In genomic region chr7:19159411-19159810, GRCm38 (mm10) we compare ENCODE assay signal across 10 mouse cellular contexts. TPM values are rescaled to one million over a fixed set of nuclear protein-coding genes. Genes with fewer than 3 reads are reported as not detected.
A peak's percentile ranks its signal among the peaks of the same experiment; 100 is the strongest.
DNase-seq lines count a peak whose midpoint lies in the region; ATAC-seq and TF ChIP-seq lines count a peak whose summit lies in the region.
"Had no signal": no experiment of that assay in that cellular context is flagged by ENCODE, and none has a peak within 500 bp of the region (broad histone marks: within the 10 kb centered on the region; RNA-seq: fewer than 3 reads in every experiment).

No protein-coding gene starts in this region.

- 11% methylated on average over 18 of the region's 18 CpGs for WGBS in heart, embryonic 11.5 days (ENCODE audit: insufficient replicate concordance)
- 11% methylated on average over 18 of the region's 18 CpGs for WGBS in limb, embryonic 14.5 days

- no peaks in the 10 kb centered on the region for H3K36me3 ChIP-seq in heart, embryonic 11.5 days (ENCODE audit: control insufficient read depth, insufficient read depth, low read length)
- H3K36me3 ChIP-seq in testis, adult 2 months (ENCODE audit: control insufficient read depth, insufficient read depth, low read length), result no peaks in the 10 kb centered on the region
- peaks cover 6% of the 10 kb centered on the region; the same call in 1 of the 2 replicates for H3K36me3 ChIP-seq in limb, embryonic 14.5 days (ENCODE audit: control insufficient read depth, insufficient read depth, low read length)

- peak overlapping the region; percentile 75 for H3K4me2 ChIP-seq in heart, embryonic 11.5 days
- peak overlapping the region; percentile 55 for H3K4me2 ChIP-seq in limb, embryonic 14.5 days (replicated peaks; ENCODE audit: low read depth, low read length, severe bottlenecking)

- peaks cover 20% of the 10 kb centered on the region for H3K4me1 ChIP-seq in heart, embryonic 11.5 days (ENCODE audit: control insufficient read depth, insufficient read depth, low read length)
- H3K4me1 ChIP-seq in testis, adult 2 months (ENCODE audit: control insufficient read depth, insufficient read depth, low read length), result peaks cover 26% of the 10 kb centered on the region
- peaks cover 13% of the 10 kb centered on the region for H3K4me1 ChIP-seq in limb, embryonic 14.5 days (ENCODE audit: control insufficient read depth, insufficient read depth, low read length)

- H3K9me3 ChIP-seq in heart, embryonic 11.5 days (replicated peaks; ENCODE audit: control insufficient read depth, low read length), result no peaks in the 10 kb centered on the region
- no peaks in the 10 kb centered on the region for H3K9me3 ChIP-seq in limb, embryonic 14.5 days (ENCODE audit: control insufficient read depth, low read length)

- H3K9ac ChIP-seq in heart, embryonic 11.5 days (ENCODE audit: low read depth, low read length), result no peak overlapping the region
- H3K9ac ChIP-seq in limb, embryonic 14.5 days (ENCODE audit: low read depth, low read length, severe bottlenecking), result no peak overlapping the region

- no peak for TF ChIP-seq CTCF in testis, adult 2 months (IDR thresholded peaks at IDR 0.05; ENCODE audit: control insufficient read depth, insufficient read depth, insufficient replicate concordance, low read depth, low read length)
- no peak for TF ChIP-seq CTCF in layer of hippocampus, adult 2 months (conservative IDR thresholded peaks at IDR 0.05)

- ATAC-seq in heart, embryonic 11.5 days (replicated peaks; ENCODE audit: insufficient number of reproducible peaks, low FRiP score, low TSS enrichment), result no peak
- ATAC-seq in limb, embryonic 14.5 days (ENCODE audit: low FRiP score, low read depth), result no peak

- no peak for TF ChIP-seq POLR2A in testis, adult 2 months (IDR thresholded peaks at IDR 0.05; ENCODE audit: control insufficient read depth, low read depth, low read length)
- no peak for TF ChIP-seq POLR2A in limb, embryonic 14.5 days (IDR thresholded peaks at IDR 0.05; ENCODE audit: borderline replicate concordance, extremely low read depth, insufficient read depth, insufficient read length)

- H3K27me3 ChIP-seq in heart, embryonic 11.5 days (ENCODE audit: control insufficient read depth, insufficient read depth, low read length), result peaks cover 17% of the 10 kb centered on the region
- no peaks in the 10 kb centered on the region for H3K27me3 ChIP-seq in testis, adult 2 months (ENCODE audit: control insufficient read depth, insufficient read depth, low read length)
- peaks cover 19% of the 10 kb centered on the region for H3K27me3 ChIP-seq in limb, embryonic 14.5 days (ENCODE audit: control insufficient read depth, insufficient read depth, low read length)

- no peak for DNase-seq in heart, adult 18-20 months
- DNase-seq in testis, postnatal 10 days (ENCODE audit: low spot score), result no peak
- DNase-seq in limb, embryonic 14.5 days (ENCODE audit: low spot score), result no peak
- no peak for DNase-seq in thymus, postnatal 14 days
- DNase-seq in layer of hippocampus, adult 2 months (ENCODE audit: low spot score in 2 of 2), result no peak
- DNase-seq in cerebellum, adult 11 months, result no peak
- DNase-seq: right cerebral cortex, postnatal 4 days had no signal

- peak overlapping the region; percentile 36 for H3K4me3 ChIP-seq in heart, embryonic 11.5 days (ENCODE audit: low read depth, low read length)
- H3K4me3 ChIP-seq in testis, adult 2 months (ENCODE audit: control insufficient read depth, low read depth, low read length), result peak overlapping the region; percentile 39
- H3K4me3 ChIP-seq in limb, embryonic 14.5 days (replicated peaks; ENCODE audit: low read length), result no peak overlapping the region
- no peak overlapping the region for H3K4me3 ChIP-seq in layer of hippocampus, adult 2 months

- H3K27ac ChIP-seq in heart, embryonic 11.5 days (ENCODE audit: low read depth, low read length), result no peak overlapping the region
- H3K27ac ChIP-seq in testis, adult 2 months (ENCODE audit: control insufficient read depth, insufficient read depth, low read depth, low read length), result no peak overlapping the region
- H3K27ac ChIP-seq in limb, embryonic 14.5 days (replicated peaks; ENCODE audit: low read depth, low read length), result no peak overlapping the region
- H3K27ac ChIP-seq in layer of hippocampus, adult 2 months, result no peak overlapping the region

RNA-seq across cellular contexts. Expression of gene Gipr, which starts 6.5 kb away (rescaled TPM):
- 9.0 and 10.8 TPM in 2 replicates for polyA plus RNA-seq in heart, embryonic 11.5 days (2014; fragmentation: Nextera tagmentation; extraction: Ambion mirVana)
- under 1 TPM in 1 of 2 experiments, not detected in 1; 0.13 TPM for total RNA-seq in heart, adult 18-20 months (2021)
- polyA plus RNA-seq in testis, adult 2 months (2012; rRNA removed), result 20.9 and 24.3 TPM in 2 replicates
- polyA plus RNA-seq in limb, embryonic 14.5 days (2012; rRNA removed), result 1.1 and 1.4 TPM in 2 replicates
- polyA plus RNA-seq in limb, embryonic 14.5 days (2014; fragmentation: Nextera tagmentation; extraction: Ambion mirVana), result 0.32 TPM in 1 of 2 replicates, not detected in the other
- total RNA-seq in layer of hippocampus, adult 2 months (2021), result 1 to 10 TPM in 1 of 2 experiments, under 1 TPM in 1; 0.87 to 1.2 TPM
- total RNA-seq: monocyte, adult 5-6 weeks had no signal

RNA-seq across cellular contexts. Expression of gene Snrpd2, which starts 9.9 kb away (rescaled TPM):
- 120 and 125 TPM in 2 replicates for polyA plus RNA-seq in heart, embryonic 11.5 days (2014; fragmentation: Nextera tagmentation; extraction: Ambion mirVana)
- 10 to 100 TPM; 60.8 to 61.3 TPM for total RNA-seq in heart, adult 18-20 months (2021)
- polyA plus RNA-seq in testis, adult 2 months (2012; rRNA removed), result 135 and 140 TPM in 2 replicates
- 71.9 and 151 TPM in 2 replicates for polyA plus RNA-seq in limb, embryonic 14.5 days (2012; rRNA removed)
- 130 and 143 TPM in 2 replicates for polyA plus RNA-seq in limb, embryonic 14.5 days (2014; fragmentation: Nextera tagmentation; extraction: Ambion mirVana)
- total RNA-seq in layer of hippocampus, adult 2 months (2021), result 10 to 100 TPM; 76.0 to 80.5 TPM

RNA-seq across cellular contexts. Expression of gene Qpctl, which starts 10.3 kb away (rescaled TPM):
- polyA plus RNA-seq in heart, embryonic 11.5 days (2014; fragmentation: Nextera tagmentation; extraction: Ambion mirVana), result 6.4 and 7.6 TPM in 2 replicates
- 1 to 10 TPM; 4.0 to 4.2 TPM for total RNA-seq in heart, adult 18-20 months (2021)
- polyA plus RNA-seq in testis, adult 2 months (2012; rRNA removed), result 12.7 and 13.5 TPM in 2 replicates
- 13.2 and 15.6 TPM in 2 replicates for polyA plus RNA-seq in limb, embryonic 14.5 days (2012; rRNA removed)
- polyA plus RNA-seq in limb, embryonic 14.5 days (2014; fragmentation: Nextera tagmentation; extraction: Ambion mirVana), result 11.1 and 12.1 TPM in 2 replicates
- total RNA-seq in layer of hippocampus, adult 2 months (2021), result 10 to 100 TPM; 17.6 to 18.4 TPM

RNA-seq across cellular contexts. Expression of gene Eml2, which starts 16.8 kb away (rescaled TPM):
- polyA plus RNA-seq in heart, embryonic 11.5 days (2014; fragmentation: Nextera tagmentation; extraction: Ambion mirVana), result 5.4 and 6.9 TPM in 2 replicates
- total RNA-seq in heart, adult 18-20 months (2021), result 10 to 100 TPM; 36.7 to 38.7 TPM
- polyA plus RNA-seq in testis, adult 2 months (2012; rRNA removed), result 11.1 and 12.9 TPM in 2 replicates
- polyA plus RNA-seq in limb, embryonic 14.5 days (2012; rRNA removed), result 38.5 and 49.9 TPM in 2 replicates
- 1.5 and 3.6 TPM in 2 replicates for polyA plus RNA-seq in limb, embryonic 14.5 days (2014; fragmentation: Nextera tagmentation; extraction: Ambion mirVana)
- total RNA-seq in layer of hippocampus, adult 2 months (2021), result 100 to 1,000 TPM; 159 to 162 TPM

RNA-seq across cellular contexts. Expression of gene Fbxo46, which starts 39.8 kb away (rescaled TPM):
- polyA plus RNA-seq in heart, embryonic 11.5 days (2014; fragmentation: Nextera tagmentation; extraction: Ambion mirVana), result 6.3 and 6.4 TPM in 2 replicates
- total RNA-seq in heart, adult 18-20 months (2021), result 1 to 10 TPM; 5.5 to 5.7 TPM
- 49.3 and 59.7 TPM in 2 replicates for polyA plus RNA-seq in testis, adult 2 months (2012; rRNA removed)
- polyA plus RNA-seq in limb, embryonic 14.5 days (2012; rRNA removed), result 10.6 and 14.6 TPM in 2 replicates
- 9.9 and 11.2 TPM in 2 replicates for polyA plus RNA-seq in limb, embryonic 14.5 days (2014; fragmentation: Nextera tagmentation; extraction: Ambion mirVana)
- 10 to 100 TPM; 12.5 to 13.1 TPM for total RNA-seq in layer of hippocampus, adult 2 months (2021)

Comparison
In these comparisons a context has a peak if more than half of its experiments do, and no peak if none do; other contexts are left out.
1. H3K4me3 ChIP-seq: peak in heart, embryonic 11.5 days (single experiment) and testis, adult 2 months (single experiment); none in limb, embryonic 14.5 days (single experiment) and layer of hippocampus, adult 2 months (single experiment).